Mouse (Mus musculus) erythroblast, embryonic 14.5 days (primary cell): Measurements from ENCODE around the gene 2410004B18Rik.

Experiments
- GATA1 ChIP-seq: IDR thresholded peaks from 2 replicates; pipeline ENCODE4 v1.6.1; 2012; ENCODE audit warnings: low read length, inconsistent platforms, mixed read lengths
- TAL1 ChIP-seq: IDR thresholded peaks from 3 replicates; pipeline ENCODE4 v1.6.1; 2012; ENCODE audit warnings: low read length, inconsistent platforms, mixed read lengths

- TF ChIP-seq TAL1 = no peak
- TF ChIP-seq GATA1 = no peak
Measured at GRCm38 (mm10) chr3:145925506-145925905, 12.3 kb upstream of the 2410004B18Rik start.
